Mouse (Mus musculus): ENCODE measurements at regions not wholly inside any gene's neighbourhood (a gene's known extent, or its start where the extent isn't known, plus 50 kb on each side); places are given as distances from the start of the nearest gene placed in this dataset.

DNA sequence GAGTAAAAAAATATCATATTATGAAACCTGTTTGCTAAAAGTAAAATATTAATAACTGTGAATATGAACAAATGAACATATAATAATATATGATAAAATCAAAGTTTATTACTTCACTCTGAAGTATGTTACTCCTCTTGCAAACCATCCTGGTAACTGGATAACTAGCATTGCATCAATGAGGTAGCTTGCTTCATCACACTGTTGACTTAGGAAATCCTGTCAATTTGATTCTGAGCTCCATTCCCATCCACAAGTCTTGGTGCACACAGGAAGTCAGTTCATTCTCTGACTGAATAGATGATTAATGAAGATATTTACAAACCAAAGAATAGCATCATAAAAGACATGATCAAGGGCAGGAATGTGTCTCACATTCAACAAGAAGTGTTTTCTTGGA is 286.9 kb upstream of the Gprin3 start:
- DNase-seq (ENCODE audit: low spot score): no peak

- no peak for DNase-seq (ENCODE audit: low spot score)
These were observed 258.9 kb upstream of the Gprin3 start for GRCm38 (mm10) chr6:59684985-59685384.

DNA sequence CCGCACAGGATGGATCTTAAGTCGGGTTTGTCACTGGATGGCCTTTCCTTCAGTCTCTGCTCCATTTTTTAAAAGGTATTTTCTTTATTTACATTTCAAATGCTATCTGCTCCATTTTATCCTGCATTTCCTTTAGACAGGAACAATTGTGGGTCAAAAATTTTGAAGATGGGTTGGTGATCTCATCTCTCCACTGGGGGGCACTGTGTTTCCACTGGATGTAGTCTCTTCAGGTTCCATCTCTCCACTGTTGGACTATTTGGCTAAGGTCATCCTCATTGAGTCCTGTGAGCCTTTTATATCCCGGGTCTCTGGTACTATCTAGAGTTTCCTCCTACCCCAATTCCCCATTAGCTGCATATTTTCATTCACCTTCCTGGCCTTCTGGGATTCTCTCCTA is 241.3 kb upstream of the Gprin3 start:
- DNase-seq (ENCODE audit: low spot score): peak; percentile 55
